Mouse (Mus musculus) erythroblast, embryonic 14.5 days (primary cell): ENCODE data around the gene Tmem243. TPM values are rescaled to one million over a fixed set of nuclear protein-coding genes. Genes with fewer than 3 reads are reported as not detected.
A peak's percentile ranks its signal among the peaks of the same experiment; 100 is the strongest.

Source experiments
- H3K27me3 ChIP-seq: 2 replicates; pipeline ENCODE4 v1.6.1; 2012; ENCODE audit warnings: inconsistent platforms; ENCODE audit not compliant: control insufficient read depth
- H3K36me3 ChIP-seq: 2 replicates; pipeline ENCODE4 v1.6.1; 2012; ENCODE audit warnings: mild to moderate bottlenecking, inconsistent platforms; ENCODE audit not compliant: control insufficient read depth
- H3K4me1 ChIP-seq: 2 replicates; pipeline ENCODE4 v1.6.1; 2012; ENCODE audit warnings: inconsistent platforms; ENCODE audit not compliant: control insufficient read depth
- H3K4me3 ChIP-seq: replicated peaks from 2 replicates; pipeline ENCODE3; 2012; ENCODE audit warnings: moderate library complexity, mild to moderate bottlenecking, inconsistent platforms
- H3K9me3 ChIP-seq: 2 replicates; pipeline ENCODE4 v1.6.1; 2012; ENCODE audit warnings: low read length, inconsistent platforms, mixed read lengths; ENCODE audit not compliant: control insufficient read depth
- GATA1 ChIP-seq: IDR thresholded peaks from 2 replicates; pipeline ENCODE4 v1.6.1; 2012; ENCODE audit warnings: low read length, inconsistent platforms, mixed read lengths
- TAL1 ChIP-seq: IDR thresholded peaks from 3 replicates; pipeline ENCODE4 v1.6.1; 2012; ENCODE audit warnings: low read length, inconsistent platforms, mixed read lengths
- polyA plus RNA-seq: library from polyadenylated mRNA; stranded (reverse); fragments of >175 nt; gene quantifications from 2 replicates; pipeline ENCODE4 v1.2.3, GENCODE M21; 2012

Tmem243 gene
- 0.04 and 0.14 TPM in 2 replicates for polyA plus RNA-seq

DNA sequence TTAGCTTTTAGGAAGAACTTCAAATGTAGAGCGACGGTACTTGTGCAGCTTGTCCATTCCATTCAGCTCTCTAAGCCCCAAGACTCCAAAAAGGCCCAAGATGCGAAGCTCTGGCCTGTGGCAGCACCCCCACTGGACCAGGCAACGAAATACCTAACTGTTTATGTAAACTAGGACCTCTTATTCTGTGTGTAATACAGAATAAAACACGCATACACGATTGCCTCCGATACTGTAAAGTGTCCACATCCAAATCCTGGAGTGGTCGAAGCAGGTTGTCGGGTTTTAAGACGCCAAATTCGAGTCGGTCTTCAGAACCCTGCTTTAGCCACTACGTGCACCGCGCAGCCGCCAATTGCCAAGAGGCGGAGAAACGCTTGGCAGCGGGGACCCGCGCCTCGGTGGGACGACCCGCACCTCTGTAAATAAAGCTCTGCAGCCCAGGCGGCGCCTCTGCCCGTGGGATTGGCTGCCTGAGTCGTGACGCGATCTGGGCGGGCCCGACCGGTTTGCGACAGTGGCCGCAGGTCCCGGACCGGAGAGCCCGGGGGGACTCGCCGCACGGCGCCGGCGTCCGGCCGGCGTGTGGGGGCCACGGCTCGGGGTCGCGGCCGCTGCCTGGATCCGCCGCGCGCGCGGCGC is at the start of gene Tmem243:
Gene Tmem243 (plus strand): TSS at position 462 of the 642 bp plus-strand sequence.
- Histone ChIP-seq H3K36me3 (no peaks in the 10 kb centered on the region), H3K27me3 (peaks cover 60% of the 10 kb centered on the region), H3K4me3 (peak within 1 kb of the TSS; percentile 71), H3K4me1 (peaks cover 14% of the 10 kb centered on the region), H3K9me3 (peaks cover 17% of the 10 kb centered on the region)
- TF ChIP-seq TAL1 (no peak), GATA1 (no peak)

GRCm38 (mm10) chr5:9056020-9056660 is 44.3 kb upstream of the Tmem243 start:
- no peaks in the 10 kb centered on the region for H3K9me3 ChIP-seq
- TF ChIP-seq TAL1: no peak
- no peaks in the 10 kb centered on the region for H3K4me1 ChIP-seq
- no peak overlapping the region for H3K4me3 ChIP-seq
- H3K27me3 ChIP-seq: no peaks in the 10 kb centered on the region
- no peaks in the 10 kb centered on the region for H3K36me3 ChIP-seq

- TF ChIP-seq GATA1 (no peak), TAL1 (no peak)
- Histone ChIP-seq H3K9me3 (no peaks in the 10 kb centered on the region), H3K36me3 (no peaks in the 10 kb centered on the region), H3K27me3 (no peaks in the 10 kb centered on the region), H3K4me3 (no peak overlapping the region), H3K4me1 (no peaks in the 10 kb centered on the region)
These were observed 43.1 kb upstream of the Tmem243 start for GRCm38 (mm10) chr5:9057277-9057879.

DNA sequence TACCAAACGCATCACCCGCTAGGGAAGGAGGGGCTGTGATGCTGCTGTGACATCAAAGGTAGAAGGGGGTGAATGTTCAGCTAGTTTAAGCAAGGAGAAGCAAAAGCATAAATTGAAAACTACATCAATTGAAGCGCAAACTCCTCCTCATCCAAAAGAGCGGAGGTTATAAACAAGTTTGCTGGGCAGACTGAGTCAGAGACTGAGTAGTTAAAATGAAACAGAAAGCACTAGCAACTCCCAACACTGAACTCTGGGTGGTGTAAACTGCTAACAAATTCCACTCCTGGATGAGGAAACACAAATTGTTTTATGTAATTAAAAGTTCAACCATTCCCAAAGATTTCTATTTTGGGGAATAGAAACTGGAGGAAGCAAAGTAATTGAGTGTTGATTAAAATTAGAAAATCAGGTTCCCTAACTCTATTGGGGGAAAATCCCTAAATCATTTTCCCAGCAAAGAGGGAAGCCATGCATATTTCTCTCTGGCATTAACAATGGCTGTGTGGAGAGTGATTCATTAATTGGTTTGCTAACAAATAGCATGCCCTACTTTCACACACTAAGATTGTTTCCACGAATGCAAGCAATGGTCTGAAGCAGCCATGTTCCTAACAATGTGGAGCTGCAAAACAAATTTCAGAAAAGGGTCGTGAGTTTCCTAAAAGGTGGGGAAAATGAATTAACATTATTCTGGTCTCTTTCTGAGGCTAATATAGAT is 41.0 kb upstream of the Tmem243 start:
- H3K36me3 ChIP-seq: no peaks in the 10 kb centered on the region
- no peak overlapping the region for H3K4me3 ChIP-seq
- TF ChIP-seq GATA1: no peak
- no peaks in the 10 kb centered on the region for H3K27me3 ChIP-seq
- H3K9me3 ChIP-seq: no peaks in the 10 kb centered on the region
- no peaks in the 10 kb centered on the region for H3K4me1 ChIP-seq

DNA sequence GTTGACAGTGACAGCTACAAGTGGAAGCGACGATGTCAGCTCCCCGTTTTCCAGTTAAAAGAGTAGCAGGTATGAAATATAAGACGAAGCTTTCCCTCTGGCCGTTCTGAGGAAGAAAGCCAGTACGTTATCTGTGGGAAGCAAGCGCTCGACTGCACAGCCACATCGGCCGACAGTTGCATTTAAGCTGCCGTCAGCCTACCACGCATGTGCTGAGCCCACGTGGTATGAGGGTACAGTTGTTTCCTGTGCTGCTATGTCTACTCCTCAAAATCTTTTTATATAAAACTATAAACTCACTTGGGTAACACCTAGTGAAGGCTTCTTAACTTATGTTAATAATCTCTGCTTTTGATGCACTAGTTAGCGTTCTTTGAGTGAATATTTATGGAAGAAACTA is 40.2 kb upstream of the Tmem243 start:
- no peak overlapping the region for H3K4me3 ChIP-seq
- H3K4me1 ChIP-seq: no peaks in the 10 kb centered on the region
- H3K27me3 ChIP-seq: no peaks in the 10 kb centered on the region
- no peaks in the 10 kb centered on the region for H3K9me3 ChIP-seq
- no peaks in the 10 kb centered on the region for H3K36me3 ChIP-seq
- no peak for TF ChIP-seq GATA1
- TF ChIP-seq TAL1: no peak

- H3K27me3 ChIP-seq: no peaks in the 10 kb centered on the region
- H3K4me1 ChIP-seq: no peaks in the 10 kb centered on the region
- H3K36me3 ChIP-seq: no peaks in the 10 kb centered on the region
- TF ChIP-seq TAL1: no peak
- TF ChIP-seq GATA1: no peak
- H3K4me3 ChIP-seq: no peak overlapping the region
- H3K9me3 ChIP-seq: no peaks in the 10 kb centered on the region
These were observed 36.3 kb upstream of the Tmem243 start for GRCm38 (mm10) chr5:9064217-9064616.

GRCm38 (mm10) chr5:9068886-9069285 is 31.6 kb upstream of the Tmem243 start:
- H3K36me3 ChIP-seq: no peaks in the 10 kb centered on the region
- H3K4me1 ChIP-seq: no peaks in the 10 kb centered on the region
- no peak overlapping the region for H3K4me3 ChIP-seq
- no peaks in the 10 kb centered on the region for H3K27me3 ChIP-seq
- TF ChIP-seq TAL1 (no peak), GATA1 (no peak)
- H3K9me3 ChIP-seq: no peaks in the 10 kb centered on the region

DNA sequence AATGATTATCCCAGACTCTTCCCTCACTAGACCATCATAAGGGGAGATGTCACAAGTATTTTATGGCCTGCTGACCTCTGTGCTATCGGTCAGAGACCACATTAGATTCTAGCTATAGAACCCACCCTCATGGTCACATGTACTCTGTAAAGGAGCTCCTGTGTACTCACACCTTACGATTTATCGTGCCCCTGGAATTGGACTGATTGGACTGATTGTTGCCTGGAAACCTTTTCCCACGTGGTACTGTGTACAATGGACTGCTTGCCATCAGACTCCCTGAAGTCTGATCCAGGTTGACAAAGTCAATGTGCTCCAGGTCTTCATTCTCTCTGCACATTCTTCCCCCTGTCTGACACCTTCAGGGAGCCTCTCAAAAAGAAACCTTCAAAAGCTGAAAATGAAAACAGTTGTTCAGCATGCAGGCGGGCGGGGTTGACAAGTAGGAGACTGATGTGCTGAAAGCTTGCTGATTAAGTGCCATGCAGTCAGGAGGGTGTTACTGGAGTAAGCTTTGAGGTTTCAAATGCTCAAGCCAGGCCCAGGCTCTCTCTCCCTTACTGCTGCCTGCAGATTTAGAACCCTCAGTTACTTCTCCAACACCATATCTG is 30.8 kb upstream of the Tmem243 start:
- TF ChIP-seq GATA1 (no peak), TAL1 (no peak)
- H3K4me1 ChIP-seq: no peaks in the 10 kb centered on the region
- H3K9me3 ChIP-seq: no peaks in the 10 kb centered on the region

GRCm38 (mm10) chr5:9071360-9071759 is 29.1 kb upstream of the Tmem243 start:
- H3K4me3 ChIP-seq: no peak overlapping the region
- no peaks in the 10 kb centered on the region for H3K9me3 ChIP-seq
- H3K4me1 ChIP-seq: no peaks in the 10 kb centered on the region
- TF ChIP-seq TAL1 (no peak), GATA1 (no peak)
- H3K36me3 ChIP-seq: no peaks in the 10 kb centered on the region
- H3K27me3 ChIP-seq: no peaks in the 10 kb centered on the region

More for the DNA sequence above, 30.8 kb upstream of the Tmem243 start:
- Histone ChIP-seq H3K27me3 (no peaks in the 10 kb centered on the region), H3K36me3 (no peaks in the 10 kb centered on the region), H3K4me3 (no peak overlapping the region)
